Mouse (Mus musculus) liver, adult 2 months (tissue): ENCODE data around the gene Rex1bd.

Source experiments
- CTCF ChIP-seq: fragments of 200-500 bp; IDR thresholded peaks from 2 replicates; pipeline ENCODE4 v1.5.1; 2011; ENCODE audit warnings: low read depth, low read length, control low read depth
- POLR2A ChIP-seq: fragments of 200-500 bp; IDR thresholded peaks from 2 replicates; pipeline ENCODE4 v1.6.1; 2011; ENCODE audit warnings: low read length, control low read depth; ENCODE audit not compliant: insufficient read depth; ENCODE audit errors: extremely low read depth

DNA sequence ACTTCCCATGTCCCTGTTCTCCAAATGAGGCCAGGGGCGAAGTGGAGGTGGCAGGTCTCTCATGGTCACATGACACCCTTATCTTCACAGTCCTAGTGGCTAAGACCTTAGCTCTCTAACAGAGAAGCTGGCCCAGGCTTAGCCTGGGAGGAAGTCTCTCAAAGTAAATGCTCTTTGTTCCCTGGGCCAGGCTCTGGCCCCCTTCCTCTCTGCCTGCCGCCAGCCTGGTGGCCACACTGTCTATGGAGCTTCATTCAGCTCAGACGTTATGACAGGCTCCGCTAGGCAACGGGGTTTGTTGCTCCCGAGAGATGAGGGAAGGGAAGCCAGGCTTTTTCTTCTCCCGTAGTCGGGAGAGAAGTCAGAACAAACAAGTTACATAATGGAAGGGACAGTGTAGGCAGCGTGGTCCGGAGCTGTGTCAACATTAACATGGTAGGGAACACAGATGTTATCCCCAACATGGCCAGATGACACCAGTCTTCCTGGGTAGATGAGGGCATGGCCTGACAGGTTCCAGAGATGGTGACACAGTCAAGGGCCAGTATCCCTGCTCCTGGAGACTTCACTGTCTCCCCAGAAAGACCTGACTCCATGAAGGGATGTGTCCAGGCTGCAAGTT, 37.1 kb downstream of the Rex1bd start:
- TF ChIP-seq CTCF (no peak), POLR2A (no peak)
